Mouse (Mus musculus) liver, embryonic 11.5 days (tissue): ENCODE measurements around the gene Prrc2a. TPM values are rescaled to one million over a fixed set of nuclear protein-coding genes. Genes with fewer than 3 reads are reported as not detected.

ENCODE experiments used
- ATAC-seq: fragments of 200-750 bp; cut with Nextera tagmentation; replicated peaks from 2 replicates; pipeline ENCODE4 v1.8.0; 2017; ENCODE audit warnings: moderate number of reproducible peaks, mild to moderate bottlenecking, moderate TSS enrichment, moderate library complexity; ENCODE audit not compliant: low FRiP score
- DNase-seq: peaks from one replicate; pipeline ENCODE4 v3.0.0-alpha.2; 2017; ENCODE audit warnings: low spot score
- H3K27ac ChIP-seq: fragments of 300-500 bp; sonication (generic); 2 replicates; pipeline ENCODE4 v1.5.1; 2014; ENCODE audit warnings: mild to moderate bottlenecking, low read depth, low read length, control low read depth
- H3K27me3 ChIP-seq: fragments of 300-500 bp; sonication (generic); replicated peaks from 2 replicates; pipeline ENCODE4 v1.6.1; 2014; ENCODE audit warnings: low read length, mixed read lengths; ENCODE audit not compliant: control insufficient read depth, insufficient read depth
- H3K36me3 ChIP-seq: fragments of 300-500 bp; sonication (generic); 2 replicates; pipeline ENCODE4 v1.6.1; 2014; ENCODE audit warnings: mild to moderate bottlenecking, low read length, moderate library complexity, mixed read lengths; ENCODE audit not compliant: control insufficient read depth, insufficient read depth
- H3K4me1 ChIP-seq: fragments of 300-500 bp; sonication (generic); replicated peaks from 2 replicates; pipeline ENCODE4 v1.6.1; 2014; ENCODE audit warnings: low read length, mixed read lengths; ENCODE audit not compliant: control insufficient read depth, insufficient read depth
- H3K4me2 ChIP-seq: fragments of 300-500 bp; sonication (generic); 2 replicates; pipeline ENCODE4 v1.6.1; 2014; ENCODE audit warnings: mild to moderate bottlenecking, control low read depth, moderate library complexity
- H3K4me3 ChIP-seq: fragments of 300-500 bp; sonication (generic); 2 replicates; pipeline ENCODE4 v1.5.1; 2014; ENCODE audit warnings: low read depth, low read length, control low read depth
- H3K9ac ChIP-seq: fragments of 300-500 bp; sonication (generic); 2 replicates; pipeline ENCODE4 v1.6.1; 2014; ENCODE audit warnings: low read depth, low read length, control low read depth
- H3K9me3 ChIP-seq: fragments of 300-500 bp; sonication (generic); 2 replicates; pipeline ENCODE4 v1.6.1; 2016; ENCODE audit warnings: low read length, inconsistent platforms, mixed read lengths; ENCODE audit not compliant: control insufficient read depth
- WGBS: fragments of 180-500 bp; shearing (Covaris S2); extraction: QIAGEN DNeasy Blood & Tissue Kit; methylation state at CpG from one replicate; pipeline ENCODE4 v1.1.7; 2014; 5-methylcytosine and 5-hydroxymethylcytosine counted together
- polyA plus RNA-seq: library from polyadenylated mRNA; unstranded; fragments of >200 nt; fragmentation: Nextera tagmentation; extraction: Ambion mirVana; gene quantifications from 2 replicates; pipeline ENCODE4 v1.2.1, GENCODE M21; 2014

Gene Prrc2a
- polyA plus RNA-seq, 1 experiment from 2014 or later = 205 TPM

DNA sequence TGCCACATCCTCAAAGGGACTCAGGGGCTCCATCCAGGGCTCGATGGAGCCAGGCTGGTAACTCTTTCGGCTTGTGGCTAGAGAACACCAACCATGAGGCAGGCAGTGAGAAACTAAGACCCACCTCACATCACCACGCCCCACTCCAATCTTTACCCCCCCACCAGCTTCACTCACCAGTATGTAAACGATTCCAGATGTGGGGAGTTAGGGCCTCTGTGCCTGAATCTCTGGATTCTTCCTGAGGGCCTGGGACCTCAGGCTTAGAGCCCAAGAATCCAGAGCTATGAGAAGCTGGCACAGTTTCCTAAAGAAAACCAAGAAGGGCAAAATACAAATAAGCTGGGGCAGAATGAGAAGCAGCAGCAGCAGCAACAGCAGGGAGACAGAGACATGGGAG is 10.8 kb downstream of the Prrc2a start:
- H3K4me2 ChIP-seq = no peak overlapping the region
- no peak for DNase-seq
- H3K4me1 ChIP-seq = no peaks in the 10 kb centered on the region; the same call in 1 of the 2 replicates
- H3K27me3 ChIP-seq = no peaks in the 10 kb centered on the region
- H3K4me3 ChIP-seq = no peak overlapping the region
- no peak for ATAC-seq
- no peaks in the 10 kb centered on the region for H3K9me3 ChIP-seq
- H3K9ac ChIP-seq = no peak overlapping the region
- H3K27ac ChIP-seq = no peak overlapping the region
- 85% methylated on average over 4 of the region's 4 CpGs for WGBS
- H3K36me3 ChIP-seq = peaks cover 93% of the 10 kb centered on the region

- Histone ChIP-seq H3K9me3 (no peaks in the 10 kb centered on the region), H3K27me3 (no peaks in the 10 kb centered on the region), H3K4me2 (no peak overlapping the region), H3K27ac (no peak overlapping the region), H3K9ac (no peak overlapping the region), H3K36me3 (peaks cover 90% of the 10 kb centered on the region), H3K4me1 (no peaks in the 10 kb centered on the region; the same call in 1 of the 2 replicates), H3K4me3 (no peak overlapping the region)
- DNase-seq = no peak
- WGBS = 94% methylated on average over 9 of the region's 9 CpGs
- no peak for ATAC-seq
Observed at GRCm38 (mm10) chr17:35153077-35153476, 11.6 kb downstream of the Prrc2a start.

DNA sequence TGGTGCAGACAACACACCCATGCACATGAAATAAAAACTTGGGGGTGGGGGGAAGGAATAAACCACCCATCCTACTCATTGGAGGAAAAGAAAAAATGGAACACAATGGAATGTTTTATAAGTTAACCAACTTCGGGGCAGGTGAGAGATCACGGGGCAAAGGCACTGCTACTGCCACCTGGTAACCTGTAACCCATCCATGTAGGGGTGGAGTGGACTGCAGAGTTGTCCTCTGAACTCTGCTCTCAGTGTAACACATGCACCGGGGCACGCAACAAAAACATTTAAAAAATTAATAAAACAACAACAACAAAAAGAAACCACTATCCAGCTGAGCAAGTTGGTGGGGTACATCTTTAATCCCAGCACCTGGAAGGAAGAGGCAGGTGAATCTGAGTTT is 12.6 kb downstream of the Prrc2a start:
- no peak overlapping the region for H3K27ac ChIP-seq
- 96% methylated on average over 4 of the region's 4 CpGs for WGBS
- ATAC-seq (no peak), DNase-seq (no peak)
- no peak overlapping the region for H3K4me3 ChIP-seq
- H3K36me3 ChIP-seq = peaks cover 83% of the 10 kb centered on the region
- no peak overlapping the region for H3K4me2 ChIP-seq
- H3K9me3 ChIP-seq = no peaks in the 10 kb centered on the region
- H3K4me1 ChIP-seq = no peaks in the 10 kb centered on the region; the same call in 1 of the 2 replicates
- H3K9ac ChIP-seq = no peak overlapping the region
- no peaks in the 10 kb centered on the region for H3K27me3 ChIP-seq

GRCm38 (mm10) chr17:35147922-35148639 is 16.6 kb downstream of the Prrc2a start:
- Histone ChIP-seq H3K4me2 (no peak overlapping the region), H3K36me3 (peaks cover 81% of the 10 kb centered on the region), H3K9me3 (no peaks in the 10 kb centered on the region; the same call in 1 of the 2 replicates), H3K4me1 (no peaks in the 10 kb centered on the region; the same call in 1 of the 2 replicates), H3K9ac (no peak overlapping the region), H3K27ac (no peak overlapping the region), H3K4me3 (no peak overlapping the region), H3K27me3 (no peaks in the 10 kb centered on the region)
- DNase-seq (no peak), ATAC-seq (no peak)
- WGBS = 64% methylated on average over 5 of the region's 5 CpGs

DNA sequence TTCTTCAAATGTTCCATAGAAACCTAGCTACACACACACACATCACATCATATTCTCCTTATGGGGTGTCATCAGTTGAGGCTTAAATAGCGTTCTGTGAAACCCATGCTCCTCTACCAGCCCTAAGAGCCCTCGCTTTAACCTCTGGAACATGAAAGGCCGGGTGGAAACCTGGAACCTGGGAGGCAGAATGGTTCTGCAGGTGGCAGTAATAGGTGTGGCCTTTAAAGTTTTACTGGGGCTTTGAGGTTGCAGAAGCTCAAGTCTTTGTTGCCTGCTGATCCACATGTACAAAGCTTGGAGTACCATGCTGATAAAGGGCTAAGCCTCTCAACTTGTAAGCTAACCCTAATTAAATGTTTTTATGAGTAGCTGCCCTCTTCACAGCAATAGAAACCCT is 17.3 kb downstream of the Prrc2a start:
- Histone ChIP-seq H3K9me3 (no peaks in the 10 kb centered on the region; the same call in 1 of the 2 replicates), H3K27me3 (no peaks in the 10 kb centered on the region), H3K27ac (no peak overlapping the region; the same call in 1 of the 2 replicates), H3K4me3 (no peak overlapping the region), H3K4me2 (no peak overlapping the region), H3K36me3 (peaks cover 81% of the 10 kb centered on the region), H3K9ac (no peak overlapping the region), H3K4me1 (no peaks in the 10 kb centered on the region; the same call in 1 of the 2 replicates)
- WGBS = 72% methylated on average over 3 of the region's 3 CpGs
- ATAC-seq (no peak), DNase-seq (no peak)

- no peak overlapping the region for H3K9ac ChIP-seq
- peaks cover 83% of the 10 kb centered on the region for H3K36me3 ChIP-seq
- no peak for ATAC-seq
- no peak overlapping the region for H3K4me2 ChIP-seq
- no peaks in the 10 kb centered on the region for H3K4me1 ChIP-seq
- no peak overlapping the region for H3K27ac ChIP-seq
- no peak overlapping the region for H3K4me3 ChIP-seq
- H3K27me3 ChIP-seq = no peaks in the 10 kb centered on the region
- no peaks in the 10 kb centered on the region; the same call in 1 of the 2 replicates for H3K9me3 ChIP-seq
- no peak for DNase-seq
- 85% methylated on average over 5 of the region's 5 CpGs for WGBS
Observed at GRCm38 (mm10) chr17:35146139-35146538, 18.6 kb downstream of the Prrc2a start.

- WGBS = 92% methylated on average over 6 of the region's 6 CpGs
- DNase-seq = no peak
- Histone ChIP-seq H3K4me1 (peaks cover 9% of the 10 kb centered on the region), H3K9me3 (no peaks in the 10 kb centered on the region; the same call in 1 of the 2 replicates), H3K9ac (no peak overlapping the region), H3K27ac (no peak overlapping the region), H3K27me3 (no peaks in the 10 kb centered on the region), H3K36me3 (peaks cover 82% of the 10 kb centered on the region), H3K4me3 (no peak overlapping the region), H3K4me2 (no peak overlapping the region)
- ATAC-seq = no peak
Observed at GRCm38 (mm10) chr17:35141971-35142370, 22.7 kb downstream of the Prrc2a start.

- no peaks in the 10 kb centered on the region; the same call in 1 of the 2 replicates for H3K9me3 ChIP-seq
- DNase-seq (no peak), ATAC-seq (no peak)
- H3K4me1 ChIP-seq = peaks cover 18% of the 10 kb centered on the region
- no peaks in the 10 kb centered on the region for H3K27me3 ChIP-seq
- H3K4me3 ChIP-seq = no peak overlapping the region
- 77% methylated on average over 16 of the region's 16 CpGs for WGBS
- H3K9ac ChIP-seq = no peak overlapping the region
- H3K4me2 ChIP-seq = no peak overlapping the region
- no peak overlapping the region for H3K27ac ChIP-seq
- peaks cover 69% of the 10 kb centered on the region for H3K36me3 ChIP-seq
Observed at GRCm38 (mm10) chr17:35140490-35140996, 24.2 kb downstream of the Prrc2a start.

DNA sequence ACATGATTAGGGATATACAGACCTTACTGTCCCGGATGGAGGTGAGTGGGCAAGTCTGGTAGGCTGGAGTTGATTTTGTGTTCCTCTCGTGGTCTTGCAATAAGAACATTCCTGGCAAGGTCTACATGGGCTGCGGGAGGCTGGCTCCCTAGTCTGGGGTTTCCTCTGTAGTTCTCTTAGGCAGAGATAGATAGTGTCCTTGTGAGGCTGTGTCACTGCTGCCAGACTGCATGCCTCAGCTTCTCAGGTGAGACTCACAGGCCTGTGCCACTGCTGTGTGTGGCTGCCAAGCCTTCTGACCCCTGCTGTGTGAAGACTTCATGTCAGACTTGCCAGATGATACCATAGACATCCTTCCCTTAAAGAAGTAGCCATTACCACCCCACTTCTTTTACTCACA is 25.4 kb downstream of the Prrc2a start:
- H3K27ac ChIP-seq = no peak overlapping the region
- no peaks in the 10 kb centered on the region; the same call in 1 of the 2 replicates for H3K9me3 ChIP-seq
- 90% methylated on average over 3 of the region's 3 CpGs for WGBS
- ATAC-seq (no peak), DNase-seq (no peak)
- H3K4me2 ChIP-seq = no peak overlapping the region
- no peaks in the 10 kb centered on the region for H3K27me3 ChIP-seq
- H3K4me3 ChIP-seq = no peak overlapping the region
- peaks cover 58% of the 10 kb centered on the region for H3K36me3 ChIP-seq
- H3K4me1 ChIP-seq = peaks cover 18% of the 10 kb centered on the region
- H3K9ac ChIP-seq = no peak overlapping the region
